Mouse (Mus musculus) cerebellum, postnatal 25 days (tissue): Measurements from ENCODE around the gene Slc16a3.

Experiments
- DNase-seq, 2 experiments: peaks; one replicate each; pipeline ENCODE4 v3.0.0; 2021; ENCODE audit warnings: mixed read lengths in 2 of 2

Slc16a3 gene

DNA sequence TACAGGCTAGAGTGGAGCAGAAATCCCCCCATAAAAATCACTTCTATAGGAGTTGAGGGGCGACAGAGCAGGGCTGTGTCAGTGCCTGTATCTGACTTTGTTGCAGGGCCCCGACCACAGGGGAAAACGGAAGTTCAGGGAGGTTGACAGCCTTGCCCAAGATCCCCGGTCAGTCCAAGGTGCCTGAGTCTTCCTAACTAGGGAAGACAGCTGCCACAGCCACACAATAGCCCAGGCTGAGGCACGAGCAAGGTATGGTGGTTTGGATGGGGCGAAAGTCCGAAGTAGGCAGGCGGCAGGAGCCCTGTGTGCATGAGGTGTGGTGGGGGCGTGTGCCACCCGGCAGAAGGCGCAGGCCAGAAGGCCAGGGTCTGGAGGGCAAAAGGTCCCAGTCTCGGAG is at the start of gene Slc16a3:
TSS of gene Slc16a3 (plus strand) at position 153 of the 400 bp plus-strand sequence.
- no peak for DNase-seq

GRCm38 (mm10) chr11:120900276-120901244 is 47.7 kb upstream of the Slc16a3 start:
- no peak for DNase-seq

DNA sequence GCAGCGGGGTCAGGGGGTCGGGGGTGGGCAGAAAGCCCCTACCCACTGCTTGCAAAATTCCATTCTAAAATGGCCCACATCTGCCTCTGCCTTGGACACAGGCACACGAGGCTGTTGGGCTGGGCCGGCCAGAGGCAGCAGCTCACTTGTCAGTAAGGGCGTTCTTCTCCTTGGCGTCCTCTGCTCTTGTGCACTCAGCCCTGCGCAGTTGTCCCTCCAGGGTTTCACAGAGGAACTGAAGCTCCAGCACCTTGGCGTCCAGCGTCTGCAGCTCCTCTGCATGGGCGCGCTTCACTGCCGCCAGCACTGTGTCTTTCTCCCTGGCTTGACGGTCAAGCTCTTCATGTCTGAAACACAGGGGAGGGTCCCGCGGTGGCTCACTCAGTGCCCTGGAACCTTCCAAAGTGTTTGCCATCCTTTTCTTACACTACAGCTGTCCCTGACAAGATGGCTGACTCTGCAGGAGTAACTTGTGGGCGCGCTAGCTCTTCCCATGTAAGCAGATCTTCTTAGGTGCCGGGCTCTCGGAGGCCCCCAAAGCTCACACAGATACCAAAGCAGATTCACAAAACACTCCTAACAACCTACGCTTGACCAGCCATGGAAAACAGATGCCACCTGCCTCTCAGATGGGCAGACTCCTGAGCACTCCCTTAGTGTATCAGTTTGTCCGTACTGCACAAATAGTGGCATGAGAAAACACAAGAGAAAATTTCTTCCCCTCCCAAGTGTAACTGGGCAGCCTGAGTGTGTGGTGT is 46.4 kb upstream of the Slc16a3 start:
- no peak for DNase-seq

- no peak for DNase-seq
Measured at GRCm38 (mm10) chr11:120902487-120903142, 45.7 kb upstream of the Slc16a3 start.

DNA sequence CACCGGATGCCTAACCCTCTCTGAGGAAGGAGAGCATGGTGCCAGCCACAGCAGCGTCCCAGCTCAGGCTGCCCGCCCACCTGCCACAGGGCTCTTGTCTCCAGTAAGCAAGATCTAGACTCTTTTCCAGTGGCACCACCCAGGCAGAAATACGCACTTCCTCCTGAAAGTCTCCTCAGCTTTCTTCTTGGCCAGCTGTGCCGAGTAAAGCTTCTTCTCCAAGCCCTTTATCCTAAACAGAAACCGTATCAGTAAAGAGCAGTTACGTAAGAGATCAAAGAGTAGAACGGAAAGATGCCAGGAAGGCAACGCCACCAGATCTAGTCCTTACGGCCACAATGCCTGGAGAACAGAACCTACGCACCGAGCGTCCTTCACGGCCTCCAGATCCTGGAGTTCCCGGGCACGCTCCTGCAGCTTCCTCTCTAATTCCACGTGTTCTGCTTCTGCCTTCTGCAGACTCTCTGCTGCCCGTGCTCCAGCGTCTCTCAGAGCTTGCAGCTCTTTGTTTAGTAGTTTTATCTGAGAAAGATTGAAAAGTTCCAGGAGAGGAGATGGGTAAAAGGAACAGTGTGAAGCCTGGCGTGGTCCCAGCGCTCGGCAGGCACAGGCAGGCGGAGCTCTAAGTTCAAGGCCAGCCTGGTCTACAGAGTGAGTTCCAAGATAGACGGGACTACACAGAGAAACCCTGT is 45.0 kb upstream of the Slc16a3 start:
- no peak for DNase-seq

DNA sequence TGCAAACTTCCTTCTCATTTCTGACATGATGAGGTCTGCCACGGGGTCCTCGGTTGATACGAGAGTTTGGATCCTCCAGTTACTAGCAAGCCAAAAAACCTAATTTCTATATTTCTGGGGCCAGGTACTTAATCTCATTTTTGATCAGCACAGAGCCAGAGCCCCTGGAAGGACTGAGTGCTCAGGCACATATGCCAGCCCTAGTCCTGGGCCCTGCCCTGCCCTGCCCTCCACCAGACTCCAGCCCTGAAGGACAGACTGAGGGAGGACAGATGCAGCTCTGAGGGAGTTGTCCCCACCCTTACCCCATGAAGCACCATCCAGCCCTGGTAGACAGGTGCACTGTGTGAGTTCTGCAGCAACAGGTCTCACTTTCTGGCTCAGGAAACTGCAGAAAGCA is 43.7 kb upstream of the Slc16a3 start:
- DNase-seq = no peak

GRCm38 (mm10) chr11:120905430-120905873 is 42.8 kb upstream of the Slc16a3 start:
- DNase-seq = peak; percentile 76 to 86

GRCm38 (mm10) chr11:120913796-120914195 is 34.5 kb upstream of the Slc16a3 start:
- no peak for DNase-seq

DNA sequence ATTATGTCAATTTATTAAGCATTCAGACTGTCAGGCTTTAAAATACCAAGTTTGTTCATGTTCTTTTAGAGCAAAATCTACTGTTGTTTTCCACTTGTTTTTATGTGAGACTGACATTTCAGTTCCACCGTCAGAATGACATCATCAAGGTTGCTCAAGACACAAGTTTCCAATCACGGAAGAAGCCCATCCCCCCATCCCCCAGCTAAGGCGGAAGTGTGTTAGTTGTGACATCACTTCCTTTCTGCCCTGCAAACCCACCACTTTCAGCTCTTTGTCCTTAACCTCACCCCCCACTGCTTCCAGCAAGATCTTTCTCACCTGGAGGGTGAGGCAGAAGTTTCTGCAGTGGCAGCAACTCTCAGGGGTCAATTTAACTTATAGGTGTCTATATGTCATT is 31.8 kb upstream of the Slc16a3 start:
- DNase-seq = no peak

- no peak for DNase-seq
Measured at GRCm38 (mm10) chr11:120917756-120918155, 30.5 kb upstream of the Slc16a3 start.

DNA sequence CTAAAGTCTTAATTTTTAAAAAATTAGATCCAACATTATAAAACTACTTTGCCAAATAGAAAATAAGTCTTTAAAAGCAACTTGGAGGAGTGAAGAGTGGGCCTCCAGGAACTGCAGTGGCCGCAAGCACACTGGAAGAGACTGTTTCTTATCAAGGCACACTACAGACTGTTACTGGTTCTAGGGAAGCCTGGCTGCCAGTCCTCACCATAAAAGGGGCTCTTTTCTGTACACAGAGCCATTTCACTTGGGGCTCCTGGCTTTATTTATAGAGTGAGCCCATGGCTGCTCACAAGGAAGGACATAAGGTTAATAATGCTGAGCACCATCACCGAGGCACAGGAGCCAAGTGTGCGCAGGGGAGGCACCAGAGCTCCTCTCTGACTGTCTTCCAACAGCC is 25.8 kb upstream of the Slc16a3 start:
- no peak for DNase-seq

- no peak for DNase-seq
Measured at GRCm38 (mm10) chr11:120928468-120928867, 19.8 kb upstream of the Slc16a3 start.

- DNase-seq = no peak
Measured at GRCm38 (mm10) chr11:120931479-120931878, 16.8 kb upstream of the Slc16a3 start.

GRCm38 (mm10) chr11:120932564-120933398 is 15.5 kb upstream of the Slc16a3 start, which contains the start of gene Ccdc57:
Ccdc57 (minus strand) TSS chr11:120932872.
- peak; percentile 93 to 96 for DNase-seq

GRCm38 (mm10) chr11:120937976-120938375 is 10.3 kb upstream of the Slc16a3 start:
- no peak for DNase-seq

DNA sequence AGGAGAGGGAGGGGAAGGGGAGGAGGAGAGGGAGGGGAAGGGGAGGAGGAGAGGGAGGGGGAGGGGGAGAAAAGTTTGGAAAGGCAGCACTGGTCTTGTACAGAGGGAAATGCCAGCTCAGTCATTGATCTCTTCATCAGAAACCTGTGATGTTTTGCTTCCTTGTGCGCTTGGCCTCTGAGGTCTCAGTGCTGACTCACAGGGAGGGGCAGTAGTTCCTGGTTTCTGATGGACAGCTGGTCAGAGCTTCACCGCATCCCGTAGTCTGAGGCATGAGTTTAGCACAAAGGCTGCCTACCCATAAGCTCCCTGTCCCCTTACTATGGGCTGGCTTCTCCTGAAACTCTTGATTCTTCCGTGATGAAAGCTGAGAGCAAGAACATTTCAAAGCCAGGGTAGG is 9.5 kb upstream of the Slc16a3 start:
- DNase-seq = no peak

DNA sequence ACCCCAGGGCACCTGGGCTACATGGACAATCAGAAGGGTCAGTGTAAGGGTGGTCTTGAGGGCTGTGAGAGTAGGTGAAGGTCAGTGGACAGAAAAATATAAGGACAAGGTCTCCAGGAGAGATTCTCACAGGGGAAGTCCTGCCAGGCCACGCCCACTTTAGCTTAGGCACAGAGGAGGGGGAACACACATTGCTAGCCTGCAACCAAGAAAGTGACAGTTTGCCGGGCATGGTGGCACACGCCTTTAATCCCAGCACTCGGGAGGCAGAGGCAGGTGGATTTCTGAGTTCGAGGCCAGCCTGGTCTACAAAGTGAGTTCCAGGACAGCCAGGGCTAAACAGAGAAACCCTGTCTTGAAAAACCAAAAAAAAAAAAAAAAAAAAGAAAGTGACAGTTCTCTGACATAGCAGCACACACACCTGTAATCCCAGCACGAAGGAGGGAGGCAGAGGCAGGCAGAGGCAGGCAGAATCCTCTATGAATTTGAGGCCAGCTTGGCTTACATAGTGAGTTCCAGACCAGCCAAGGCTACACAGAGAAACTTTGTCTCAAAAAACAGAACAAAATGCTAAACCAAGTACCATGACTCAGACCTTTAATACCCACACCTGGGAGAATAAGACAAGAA is 8.5 kb upstream of the Slc16a3 start:
- no peak for DNase-seq

GRCm38 (mm10) chr11:120940959-120941358 is 7.3 kb upstream of the Slc16a3 start:
- no peak for DNase-seq

DNA sequence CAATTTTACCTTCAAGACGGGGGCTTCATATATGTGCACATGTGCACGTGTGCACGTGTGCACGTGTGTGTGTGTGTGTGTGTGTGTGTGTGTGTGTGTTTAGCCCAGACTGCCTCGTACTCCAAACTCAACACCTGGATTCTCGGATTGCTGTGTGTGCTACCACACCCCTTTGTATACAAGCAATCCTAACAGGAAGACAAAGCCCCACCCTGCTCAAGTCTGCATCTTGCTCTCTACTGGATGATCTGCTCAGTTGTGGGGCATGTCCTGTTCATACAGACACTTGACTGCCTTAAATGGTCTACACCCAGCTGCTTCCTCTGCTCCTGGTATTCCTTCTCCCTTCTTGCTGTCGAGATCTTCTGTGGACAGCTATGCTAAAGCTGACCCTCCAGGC is 3.0 kb upstream of the Slc16a3 start:
- no peak for DNase-seq

- DNase-seq = no peak
Measured at GRCm38 (mm10) chr11:120945926-120946325, 2.4 kb upstream of the Slc16a3 start.
